Mouse (Mus musculus) small intestine, adult 2 months (tissue): Measurements from ENCODE around the gene Adipor2.

Experiments
- CTCF ChIP-seq: fragments of 200-500 bp; IDR thresholded peaks from 2 replicates; pipeline ENCODE4 v1.5.1; 2012; ENCODE audit warnings: low read depth, mild to moderate bottlenecking, control low read depth, inconsistent platforms, low read length, moderate library complexity, mixed read lengths; ENCODE audit not compliant: insufficient replicate concordance, insufficient read length; ENCODE audit errors: extremely low read depth
- POLR2A ChIP-seq: fragments of 200-500 bp; IDR thresholded peaks from 2 replicates; pipeline ENCODE4 v1.6.1; 2012; ENCODE audit warnings: low read depth, mild to moderate bottlenecking, control low read depth, inconsistent platforms, low read length, moderate library complexity

- TF ChIP-seq CTCF (no peak), POLR2A (no peak)
These were observed 12.2 kb downstream of the Adipor2 start for GRCm38 (mm10) chr6:119405310-119405709.
